Mouse (Mus musculus): ENCODE data around the gene Tdp1.

Tdp1 gene

GRCm38 (mm10) chr12:99884269-99885261 is at the start of gene Tdp1, which contains the start of gene Efcab11:
Gene Tdp1 (plus strand): TSS chr12:99884517.
Gene Efcab11 (minus strand): TSS chr12:99884439.
- peak; percentile 94 for DNase-seq

GRCm38 (mm10) chr12:99836404-99837131 is 47.7 kb upstream of the Tdp1 start:
- DNase-seq: peak; percentile 35

GRCm38 (mm10) chr12:99837528-99837927 is 46.8 kb upstream of the Tdp1 start:
- DNase-seq: no peak

GRCm38 (mm10) chr12:99838109-99838508 is 46.2 kb upstream of the Tdp1 start:
- DNase-seq: no peak

GRCm38 (mm10) chr12:99838703-99839102 is 45.6 kb upstream of the Tdp1 start:
- no peak for DNase-seq

GRCm38 (mm10) chr12:99844951-99845350 is 39.4 kb upstream of the Tdp1 start:
- DNase-seq: no peak

- no peak for DNase-seq
Measured at GRCm38 (mm10) chr12:99849996-99850395, 34.3 kb upstream of the Tdp1 start.

- no peak for DNase-seq
Measured at GRCm38 (mm10) chr12:99853323-99854258, 30.7 kb upstream of the Tdp1 start.

GRCm38 (mm10) chr12:99856011-99856410 is 28.3 kb upstream of the Tdp1 start:
- peak; percentile 17 for DNase-seq

- DNase-seq: no peak
Measured at GRCm38 (mm10) chr12:99858664-99859063, 25.7 kb upstream of the Tdp1 start.

- no peak for DNase-seq
Measured at GRCm38 (mm10) chr12:99859391-99860100, 24.8 kb upstream of the Tdp1 start.

- no peak for DNase-seq
Measured at GRCm38 (mm10) chr12:99860981-99861380, 23.3 kb upstream of the Tdp1 start.

GRCm38 (mm10) chr12:99864613-99865012 is 19.7 kb upstream of the Tdp1 start:
- no peak for DNase-seq

GRCm38 (mm10) chr12:99868821-99869220 is 15.5 kb upstream of the Tdp1 start:
- no peak for DNase-seq

- DNase-seq: no peak
Measured at GRCm38 (mm10) chr12:99873443-99873842, 10.9 kb upstream of the Tdp1 start.

GRCm38 (mm10) chr12:99874609-99875008 is 9.7 kb upstream of the Tdp1 start:
- no peak for DNase-seq

- peak; percentile 82 for DNase-seq
Measured at GRCm38 (mm10) chr12:99883000-99883712, 1.2 kb upstream of the Tdp1 start.

GRCm38 (mm10) chr12:99883713-99884105 is 608 bp upstream of the Tdp1 start:
- peak; percentile 23 for DNase-seq

- DNase-seq: no peak
Measured at GRCm38 (mm10) chr12:99885282-99885901, 1.1 kb downstream of the Tdp1 start.

- DNase-seq: no peak
Measured at GRCm38 (mm10) chr12:99897846-99898245, 13.5 kb downstream of the Tdp1 start.
